9 mouse cellular contexts compared by ENCODE assay signal in the genomic region with DNA sequence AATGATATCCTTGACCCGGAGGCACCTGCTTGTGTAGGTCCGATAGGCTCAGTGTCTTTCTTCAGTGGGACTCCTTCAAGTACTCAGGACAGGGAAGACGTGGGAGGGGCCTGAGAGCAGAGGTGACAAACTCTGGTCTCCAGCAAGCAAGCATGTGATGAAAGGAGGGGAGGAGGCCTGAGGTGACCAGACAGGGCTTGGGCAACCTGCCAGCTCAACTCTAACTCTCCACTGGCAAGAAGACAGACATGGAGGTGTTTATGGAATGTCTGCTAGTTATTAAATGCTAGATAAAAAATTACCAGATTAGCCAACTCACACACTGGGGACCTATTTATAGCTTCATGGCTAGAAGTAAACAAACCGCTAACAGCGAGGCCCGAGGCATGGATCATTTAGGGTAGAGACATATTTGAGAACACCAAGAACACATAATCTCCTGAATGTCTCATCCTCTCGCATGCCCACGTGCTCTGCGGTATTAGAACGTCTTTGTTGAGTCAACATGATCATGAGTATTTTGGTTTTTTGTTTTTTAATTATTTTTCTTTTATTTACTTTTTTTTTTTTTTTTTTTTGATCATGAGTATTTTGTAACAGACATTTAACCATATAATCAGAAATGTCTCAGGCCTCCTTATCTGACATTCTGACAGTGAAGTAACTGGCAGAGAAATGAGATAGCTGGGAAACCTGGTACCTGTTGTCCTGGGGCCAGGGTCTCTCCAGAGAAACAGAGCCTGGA. TPM values are rescaled to one million over a fixed set of nuclear protein-coding genes. Genes with fewer than 3 reads are reported as not detected.
DNase-seq lines count a peak whose midpoint lies in the region; ATAC-seq lines count a peak whose summit lies in the region.
"Had no signal": no experiment of that assay in that cellular context is flagged by ENCODE, and none has a peak within 500 bp of the region (broad histone marks: within the 10 kb centered on the region; RNA-seq: fewer than 3 reads in every experiment).

No protein-coding gene starts in this region.

- no peaks in the 10 kb centered on the region for H3K27me3 ChIP-seq in heart, embryonic 15.5 days
- no peaks in the 10 kb centered on the region for H3K27me3 ChIP-seq in forebrain, embryonic 12.5 days
- H3K27me3 ChIP-seq: lung, embryonic 15.5 days had no signal

- peaks cover 44% of the 10 kb centered on the region for H3K4me1 ChIP-seq in heart, embryonic 15.5 days (replicated peaks)
- H3K4me1 ChIP-seq in forebrain, embryonic 12.5 days = peaks cover 5% of the 10 kb centered on the region; the same call in 1 of the 2 replicates

- no peaks in the 10 kb centered on the region for H3K36me3 ChIP-seq in heart, embryonic 15.5 days
- no peaks in the 10 kb centered on the region for H3K36me3 ChIP-seq in forebrain, embryonic 12.5 days (replicated peaks)
- H3K36me3 ChIP-seq: lung, embryonic 15.5 days had no signal

- no peak overlapping the region for H3K9ac ChIP-seq in heart, embryonic 15.5 days
- no peak overlapping the region for H3K9ac ChIP-seq in forebrain, embryonic 12.5 days
- H3K9ac ChIP-seq: lung, embryonic 15.5 days had no signal

- peak; percentile 30 for DNase-seq in ovary, adult 18-20 months (ENCODE audit: low spot score)
- no peak for DNase-seq in ovary, postnatal 10 days (ENCODE audit: low spot score)
- DNase-seq in liver = peak; percentile 26
- peak; percentile 69 for DNase-seq in yolk sac, embryonic 10.5 days (ENCODE audit: low spot score)
- no peak for DNase-seq in c-Kit-positive CD71-positive TER-119-positive erythroid progenitor cells, embryonic 14.5 days (ENCODE audit: low spot score)
- DNase-seq in thymus, postnatal 4 days = no peak

- H3K4me3 ChIP-seq in heart, embryonic 15.5 days = no peak overlapping the region
- H3K4me3 ChIP-seq in forebrain, embryonic 12.5 days (replicated peaks) = no peak overlapping the region
- H3K4me3 ChIP-seq: lung, embryonic 15.5 days had no signal

- H3K4me2 ChIP-seq in heart, embryonic 15.5 days = 0 out of 2 replicates have a peak overlapping the region, but pooled peaks have one; percentile 11
- H3K4me2 ChIP-seq in forebrain, embryonic 12.5 days = no peak overlapping the region
- H3K4me2 ChIP-seq: lung, embryonic 15.5 days had no signal

- peak overlapping the region; percentile 76 for H3K27ac ChIP-seq in heart, embryonic 15.5 days
- no peak overlapping the region for H3K27ac ChIP-seq in forebrain, embryonic 12.5 days
- H3K27ac ChIP-seq: lung, embryonic 15.5 days had no signal

- peak; percentile 75 for ATAC-seq in heart, embryonic 15.5 days (replicated peaks; ENCODE audit: insufficient number of reproducible peaks, insufficient read depth, low FRiP score, low read depth)
- ATAC-seq in forebrain, embryonic 12.5 days (ENCODE audit: low FRiP score) = no peak

- no peaks in the 10 kb centered on the region for H3K9me3 ChIP-seq in heart, embryonic 15.5 days (replicated peaks)
- no peaks in the 10 kb centered on the region for H3K9me3 ChIP-seq in forebrain, embryonic 12.5 days
- H3K9me3 ChIP-seq: lung, embryonic 15.5 days had no signal

- WGBS in heart, embryonic 15.5 days = 29% methylated on average over 10 of the region's 10 CpGs
- WGBS in forebrain, embryonic 12.5 days = 94% methylated on average over 10 of the region's 10 CpGs

RNA-seq across cellular contexts. Expression of gene Ric1, which starts 53.0 kb away (rescaled TPM):
- polyA plus RNA-seq in heart, embryonic 15.5 days (2015; fragmentation: Nextera tagmentation; extraction: Ambion mirVana) = 6.5 and 7.5 TPM in 2 replicates
- polyA plus RNA-seq in forebrain, embryonic 12.5 days (2016; fragmentation: Nextera tagmentation; extraction: Ambion mirVana) = 11.7 and 12.1 TPM in 2 replicates

RNA-seq across cellular contexts. Expression of gene Pdcd1lg2, which starts 58.4 kb away (rescaled TPM):
- 0.22 TPM in 1 of 2 replicates, not detected in the other for polyA plus RNA-seq in heart, embryonic 15.5 days (2015; fragmentation: Nextera tagmentation; extraction: Ambion mirVana)
- 0.14 TPM in 1 of 2 replicates, not detected in the other for polyA plus RNA-seq in forebrain, embryonic 12.5 days (2016; fragmentation: Nextera tagmentation; extraction: Ambion mirVana)

Comparison
In these comparisons a context has a peak if more than half of its experiments do, and no peak if none do; other contexts are left out.
1. DNase-seq: peak in ovary, adult 18-20 months (single experiment), liver (single experiment) and yolk sac, embryonic 10.5 days (single experiment); none in ovary, postnatal 10 days (single experiment), c-Kit-positive CD71-positive TER-119-positive erythroid progenitor cells, embryonic 14.5 days (single experiment) and thymus, postnatal 4 days (single experiment).